Mouse (Mus musculus): ENCODE data around the gene Vwa3a.

DNA sequence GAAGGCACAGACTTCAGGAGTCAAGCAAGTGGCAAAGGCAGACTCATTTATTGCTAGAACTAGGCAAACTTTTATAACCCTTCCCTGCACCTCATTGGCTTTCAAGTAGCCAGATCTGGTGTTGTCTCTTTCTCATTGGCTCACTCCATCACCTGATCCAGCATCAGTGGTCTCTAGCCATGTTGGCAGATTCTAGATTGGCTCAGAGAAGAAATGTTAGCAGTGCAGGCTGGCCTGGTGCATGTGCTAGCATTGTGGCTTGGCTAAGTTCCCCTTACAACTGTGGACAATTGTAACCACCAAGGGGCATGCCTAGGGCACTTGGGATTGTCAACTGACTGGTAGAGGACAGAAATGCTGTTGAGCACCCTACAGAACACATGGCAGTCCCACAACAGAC is 12.2 kb downstream of the Vwa3a start:
- no peak for TF ChIP-seq POLR2A (IDR thresholded peaks at IDR 0.05; ENCODE audit: insufficient read depth, low read length)
- TF ChIP-seq CTCF (IDR thresholded peaks at IDR 0.05; ENCODE audit: low read depth, low read length): no peak
- no peak for TF ChIP-seq EP300 (IDR thresholded peaks at IDR 0.05; ENCODE audit: insufficient read depth, low read depth, low read length)

Measured in ES-Bruce4 (cell line).